Mouse (Mus musculus): Measurements from ENCODE around the gene BC055324.
"Not testable (repeated sequence)": the region's sequence is repeated elsewhere in the genome, so short reads cannot be mapped to it uniquely, and the experiment has no call there.

BC055324 gene

GRCm38 (mm10) chr1:163994721-163995608 is at the start of gene BC055324, which contains the start of gene Mettl18:
TSS of gene BC055324 (minus strand) at chr1:163994796.
TSS of gene Mettl18 (plus strand) at chr1:163994889.
- DNase-seq (ENCODE audit: extremely low spot score, low spot score) = peak; percentile 90

- DNase-seq (ENCODE audit: extremely low spot score, low spot score) = no peak
These were observed 49.0 kb upstream of the BC055324 start for GRCm38 (mm10) chr1:164043549-164043948.

GRCm38 (mm10) chr1:164040385-164041135 is 46.0 kb upstream of the BC055324 start:
- DNase-seq (ENCODE audit: extremely low spot score, low spot score) = no peak

GRCm38 (mm10) chr1:164027416-164027815 is 32.8 kb upstream of the BC055324 start:
- no peak for DNase-seq (ENCODE audit: extremely low spot score, low spot score)

GRCm38 (mm10) chr1:164025685-164026084 is 31.1 kb upstream of the BC055324 start:
- DNase-seq (ENCODE audit: extremely low spot score, low spot score) = no peak

GRCm38 (mm10) chr1:164022106-164022505 is 27.5 kb upstream of the BC055324 start:
- DNase-seq (ENCODE audit: extremely low spot score, low spot score) = not testable (repeated sequence)

- DNase-seq (ENCODE audit: extremely low spot score, low spot score) = not testable (repeated sequence)
These were observed 26.1 kb upstream of the BC055324 start for GRCm38 (mm10) chr1:164020746-164021145.

- DNase-seq (ENCODE audit: extremely low spot score, low spot score) = no peak
These were observed 25.2 kb upstream of the BC055324 start for GRCm38 (mm10) chr1:164019789-164020188.

GRCm38 (mm10) chr1:164018221-164018896 is 23.8 kb upstream of the BC055324 start:
- no peak for DNase-seq (ENCODE audit: extremely low spot score, low spot score)

- DNase-seq (ENCODE audit: extremely low spot score, low spot score) = no peak
These were observed 20.0 kb upstream of the BC055324 start for GRCm38 (mm10) chr1:164014616-164015015.

GRCm38 (mm10) chr1:164009235-164009634 is 14.6 kb upstream of the BC055324 start:
- DNase-seq (ENCODE audit: extremely low spot score, low spot score) = peak; percentile 21

- no peak for DNase-seq (ENCODE audit: extremely low spot score, low spot score)
These were observed 9.7 kb upstream of the BC055324 start for GRCm38 (mm10) chr1:164004311-164004710.

- no peak for DNase-seq (ENCODE audit: extremely low spot score, low spot score)
These were observed 7.3 kb upstream of the BC055324 start for GRCm38 (mm10) chr1:164001831-164002452.

- DNase-seq (ENCODE audit: extremely low spot score, low spot score) = no peak
These were observed 965 bp upstream of the BC055324 start for GRCm38 (mm10) chr1:163995609-163995913.

GRCm38 (mm10) chr1:163994173-163994720 is 349 bp downstream of the BC055324 start:
- DNase-seq (ENCODE audit: extremely low spot score, low spot score) = no peak

- DNase-seq (ENCODE audit: extremely low spot score, low spot score) = no peak
These were observed 2.2 kb downstream of the BC055324 start for GRCm38 (mm10) chr1:163992371-163992770.

GRCm38 (mm10) chr1:163976515-163976914 is 18.1 kb downstream of the BC055324 start:
- DNase-seq (ENCODE audit: extremely low spot score, low spot score) = no peak

- DNase-seq (ENCODE audit: extremely low spot score, low spot score) = no peak
These were observed 19.5 kb downstream of the BC055324 start for GRCm38 (mm10) chr1:163975088-163975487.

- no peak for DNase-seq (ENCODE audit: extremely low spot score, low spot score)
These were observed 20.1 kb downstream of the BC055324 start for GRCm38 (mm10) chr1:163974471-163974870.

- no peak for DNase-seq (ENCODE audit: extremely low spot score, low spot score)
These were observed 30.4 kb downstream of the BC055324 start for GRCm38 (mm10) chr1:163964008-163964689.
